Comparison of ENCODE assay signal across 8 mouse cellular contexts in the genomic region with DNA sequence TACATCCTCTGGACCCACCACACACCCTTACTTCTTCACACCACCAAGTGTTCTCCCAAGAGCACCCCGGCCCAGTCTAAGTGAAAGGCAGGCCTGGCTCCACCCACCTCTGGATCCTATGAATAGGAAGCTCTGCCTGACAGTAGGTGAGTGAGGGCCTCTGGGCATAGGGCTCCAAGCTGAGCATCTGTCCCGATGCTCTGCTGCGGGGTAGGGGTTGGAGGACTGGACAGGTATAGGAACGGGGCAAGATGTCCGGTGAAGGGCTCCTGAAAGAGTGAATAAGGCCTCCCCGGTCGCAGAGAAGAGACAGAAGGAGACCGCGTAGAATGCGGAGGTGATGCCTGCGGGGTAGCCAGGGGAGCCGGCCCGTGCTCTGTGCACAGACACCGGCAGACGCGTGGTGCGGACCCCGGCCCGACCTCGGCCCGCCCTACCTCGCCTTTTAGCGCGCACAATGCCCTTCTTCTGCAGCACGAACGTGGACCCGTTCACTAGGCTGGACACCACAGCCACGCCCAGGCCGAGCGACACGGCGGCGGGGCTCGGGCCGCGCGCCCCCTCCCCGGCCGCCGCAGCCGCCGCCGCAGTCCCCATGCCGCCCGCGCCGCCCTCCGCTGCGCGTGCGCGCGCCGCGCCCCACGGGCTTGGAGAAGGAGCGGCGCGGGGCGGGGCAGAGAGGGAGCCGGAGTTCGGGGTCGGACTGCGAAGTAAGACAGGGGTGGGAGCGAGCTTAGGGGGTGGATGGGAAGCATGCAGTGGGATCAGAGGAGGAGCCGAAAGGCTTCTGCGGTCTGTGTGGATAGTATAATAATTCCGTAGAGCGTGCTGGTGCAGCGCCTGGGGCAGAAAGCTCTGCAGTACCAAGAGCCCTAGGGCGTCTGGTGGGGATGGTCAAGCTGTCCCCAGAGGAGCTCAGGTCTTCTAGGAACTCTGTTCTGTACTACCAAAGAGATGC. TPM values are rescaled to one million over a fixed set of nuclear protein-coding genes. Genes with fewer than 3 reads are reported as not detected.
DNase-seq lines count a peak whose midpoint lies in the region; ATAC-seq and TF ChIP-seq lines count a peak whose summit lies in the region.

No protein-coding gene starts in this region.

- peak; percentile 68 for DNase-seq in G1E (ENCODE audit: low spot score)
- DNase-seq in cerebellum, adult 11 months, result peak; percentile 59
- DNase-seq in forebrain, embryonic 14.5 days (ENCODE audit: low spot score), result peak; percentile 84
- peak; percentile 67 to 69 for DNase-seq in heart, postnatal 10 days
- peak; percentile 80 to 87 for DNase-seq in kidney, postnatal 4 days
- peak; percentile 80 for DNase-seq in liver, postnatal 0 days

- ATAC-seq in G1E (ENCODE audit: extremely low read depth, insufficient number of reproducible peaks, low FRiP score, poor library complexity, severe bottlenecking), result peak; percentile 25; the same call in 1 of the 2 replicates
- peak; percentile 96 for ATAC-seq in forebrain, embryonic 14.5 days
- peak; percentile 72 for ATAC-seq in liver, postnatal 0 days
- ATAC-seq in neural tube, embryonic 14.5 days (ENCODE audit: low read depth), result peak; percentile 94

- TF ChIP-seq CTCF in G1E (IDR thresholded peaks at IDR 0.05; ENCODE audit: low read depth, low read length), result no peak
- TF ChIP-seq CTCF in liver, postnatal 0 days (IDR thresholded peaks at IDR 0.05; ENCODE audit: low read depth), result no peak
- no peak for TF ChIP-seq CTCF in testis, adult 2 months (IDR thresholded peaks at IDR 0.05; ENCODE audit: control insufficient read depth, insufficient read depth, insufficient replicate concordance, low read depth, low read length)

- H3K9me3 ChIP-seq in G1E (replicated peaks), result no peaks in the 10 kb centered on the region
- H3K9me3 ChIP-seq in forebrain, embryonic 14.5 days (replicated peaks; ENCODE audit: control insufficient read depth, low read length), result no peaks in the 10 kb centered on the region
- H3K9me3 ChIP-seq in liver, postnatal 0 days (ENCODE audit: low read length), result no peaks in the 10 kb centered on the region
- H3K9me3 ChIP-seq in neural tube, embryonic 14.5 days (ENCODE audit: control insufficient read depth, low read length), result no peaks in the 10 kb centered on the region

- peak overlapping the region; percentile 84 for H3K9ac ChIP-seq in forebrain, embryonic 14.5 days (ENCODE audit: low read length)
- H3K9ac ChIP-seq in liver, postnatal 0 days (replicated peaks), result peak overlapping the region; percentile 86
- H3K9ac ChIP-seq in neural tube, embryonic 14.5 days (replicated peaks; ENCODE audit: low read depth, low read length), result peak overlapping the region; percentile 82

- peaks cover 65% of the 10 kb centered on the region for H3K4me1 ChIP-seq in G1E (ENCODE audit: insufficient read depth, low read depth, low read length)
- H3K4me1 ChIP-seq in forebrain, embryonic 14.5 days (ENCODE audit: control insufficient read depth, insufficient read depth, low read length), result peaks cover 5% of the 10 kb centered on the region; the same call in 1 of the 2 replicates
- H3K4me1 ChIP-seq in liver, postnatal 0 days (ENCODE audit: insufficient read depth), result peaks cover 13% of the 10 kb centered on the region
- peaks cover 10% of the 10 kb centered on the region; the same call in 1 of the 2 replicates for H3K4me1 ChIP-seq in neural tube, embryonic 14.5 days (ENCODE audit: control insufficient read depth, insufficient read depth, low read length)
- peaks cover 6% of the 10 kb centered on the region for H3K4me1 ChIP-seq in testis, adult 2 months (ENCODE audit: control insufficient read depth, insufficient read depth, low read length)

- H3K27ac ChIP-seq in forebrain, embryonic 14.5 days (ENCODE audit: low read depth, low read length), result peak overlapping the region; percentile 66
- H3K27ac ChIP-seq in liver, postnatal 0 days (ENCODE audit: low read depth), result peak overlapping the region; percentile 80
- H3K27ac ChIP-seq in neural tube, embryonic 14.5 days (ENCODE audit: low read depth, low read length), result peak overlapping the region; percentile 85
- H3K27ac ChIP-seq in testis, adult 2 months (ENCODE audit: control insufficient read depth, insufficient read depth, low read depth, low read length), result no peak overlapping the region

- peak overlapping the region; percentile 98 for H3K4me3 ChIP-seq in G1E (ENCODE audit: low read depth, low read length)
- H3K4me3 ChIP-seq in forebrain, embryonic 14.5 days (ENCODE audit: low read depth, low read length), result peak overlapping the region; percentile 72
- H3K4me3 ChIP-seq in liver, postnatal 0 days (ENCODE audit: low read depth, low read length), result peak overlapping the region; percentile 87
- H3K4me3 ChIP-seq in neural tube, embryonic 14.5 days (ENCODE audit: low read depth, low read length), result peak overlapping the region; percentile 75
- H3K4me3 ChIP-seq in testis, adult 2 months (ENCODE audit: control insufficient read depth, low read depth, low read length), result peak overlapping the region; percentile 84

- WGBS in forebrain, embryonic 14.5 days, result under 1% methylated on average over 69 of the region's 71 CpGs
- under 1% methylated on average over 40 of the region's 71 CpGs for WGBS in liver, postnatal 0 days (ENCODE audit: insufficient replicate concordance)
- under 1% methylated on average over 64 of the region's 71 CpGs for WGBS in neural tube, embryonic 14.5 days

- TF ChIP-seq POLR2A in testis, adult 2 months (IDR thresholded peaks at IDR 0.05; ENCODE audit: control insufficient read depth, low read depth, low read length), result 0 out of 2 replicates have a peak, but pooled peaks have one; percentile 42

- TF ChIP-seq EP300 in liver, postnatal 0 days (IDR thresholded peaks at IDR 0.05; ENCODE audit: low read depth), result no peak

- peak overlapping the region; percentile 65 for H3K4me2 ChIP-seq in forebrain, embryonic 14.5 days (ENCODE audit: low read length)
- H3K4me2 ChIP-seq in liver, postnatal 0 days (ENCODE audit: low read depth, low read length), result peak overlapping the region; percentile 94
- peak overlapping the region; percentile 60 for H3K4me2 ChIP-seq in neural tube, embryonic 14.5 days (ENCODE audit: low read depth, low read length)

- peaks cover 4% of the 10 kb centered on the region for H3K36me3 ChIP-seq in G1E (replicated peaks)
- no peaks in the 10 kb centered on the region for H3K36me3 ChIP-seq in forebrain, embryonic 14.5 days (ENCODE audit: control insufficient read depth, insufficient read depth, low read length)
- H3K36me3 ChIP-seq in liver, postnatal 0 days (replicated peaks; ENCODE audit: insufficient read depth, low read length), result no peaks in the 10 kb centered on the region
- H3K36me3 ChIP-seq in neural tube, embryonic 14.5 days (ENCODE audit: control insufficient read depth, insufficient read depth, low read length), result no peaks in the 10 kb centered on the region
- H3K36me3 ChIP-seq in testis, adult 2 months (ENCODE audit: control insufficient read depth, insufficient read depth, low read length), result no peaks in the 10 kb centered on the region

- H3K27me3 ChIP-seq in G1E (ENCODE audit: insufficient read depth, low read length), result no peaks in the 10 kb centered on the region
- H3K27me3 ChIP-seq in forebrain, embryonic 14.5 days (replicated peaks; ENCODE audit: control insufficient read depth, insufficient read depth, low read length), result no peaks in the 10 kb centered on the region
- H3K27me3 ChIP-seq in liver, postnatal 0 days (ENCODE audit: insufficient read depth, low read length), result no peaks in the 10 kb centered on the region
- no peaks in the 10 kb centered on the region for H3K27me3 ChIP-seq in neural tube, embryonic 14.5 days (ENCODE audit: control insufficient read depth, insufficient read depth, low read length)
- no peaks in the 10 kb centered on the region for H3K27me3 ChIP-seq in testis, adult 2 months (ENCODE audit: control insufficient read depth, insufficient read depth, low read length)

- intact Hi-C loops in heart, postnatal 10 days (cut with DNase I), result no loop called here

RNA-seq across cellular contexts. Expression of gene Nipa1, which starts 0.5 kb away (rescaled TPM):
- total RNA-seq in G1E (2014; fragmentation: Nextera tagmentation) (6.4 and 10.2 TPM in 2 replicates), G1E (2017) (7.5 and 8.0 TPM in 2 replicates)
- 2.0 and 2.2 TPM in 2 replicates for polyA plus RNA-seq in G1E (2012)
- 14.4 and 17.5 TPM in 2 replicates for polyA plus RNA-seq in forebrain, embryonic 14.5 days (2014; fragmentation: Nextera tagmentation; extraction: Ambion mirVana)
- 1 to 10 TPM; 4.3 TPM for total RNA-seq in heart, postnatal 10 days (2021)
- polyA plus RNA-seq in liver, postnatal 0 days (2015; fragmentation: Nextera tagmentation; extraction: Ambion mirVana), result 3.8 and 4.5 TPM in 2 replicates
- 23.6 and 23.9 TPM in 2 replicates for polyA plus RNA-seq in neural tube, embryonic 14.5 days (2014; fragmentation: Nextera tagmentation; extraction: Ambion mirVana)
- polyA plus RNA-seq in testis, adult 2 months (2012; rRNA removed), result 0.75 and 0.93 TPM in 2 replicates

RNA-seq across cellular contexts. Expression of gene Herc2, which starts 30.7 kb away (rescaled TPM):
- 51.5 and 54.0 TPM in 2 replicates for total RNA-seq in G1E (2014; fragmentation: Nextera tagmentation)
- 37.3 and 39.1 TPM in 2 replicates for total RNA-seq in G1E (2017)
- polyA plus RNA-seq in G1E (2012), result 2.8 and 4.0 TPM in 2 replicates
- 27.4 and 43.6 TPM in 2 replicates for polyA plus RNA-seq in forebrain, embryonic 14.5 days (2014; fragmentation: Nextera tagmentation; extraction: Ambion mirVana)
- total RNA-seq in heart, postnatal 10 days (2021), result 10 to 100 TPM; 44.4 to 50.2 TPM
- polyA plus RNA-seq in liver, postnatal 0 days (2015; fragmentation: Nextera tagmentation; extraction: Ambion mirVana), result 7.1 and 8.8 TPM in 2 replicates
- 57.2 and 66.4 TPM in 2 replicates for polyA plus RNA-seq in neural tube, embryonic 14.5 days (2014; fragmentation: Nextera tagmentation; extraction: Ambion mirVana)
- polyA plus RNA-seq in testis, adult 2 months (2012; rRNA removed), result 25.6 and 29.9 TPM in 2 replicates

RNA-seq across cellular contexts. Expression of gene Nipa2, which starts 57.0 kb away (rescaled TPM):
- total RNA-seq in G1E (2014; fragmentation: Nextera tagmentation), result 57.3 and 59.1 TPM in 2 replicates
- total RNA-seq in G1E (2017), result 45.7 and 46.8 TPM in 2 replicates
- polyA plus RNA-seq in G1E (2012), result 8.4 and 8.9 TPM in 2 replicates
- polyA plus RNA-seq in forebrain, embryonic 14.5 days (2014; fragmentation: Nextera tagmentation; extraction: Ambion mirVana), result 48.0 and 50.8 TPM in 2 replicates
- 10 to 100 TPM; 42.7 to 48.2 TPM for total RNA-seq in heart, postnatal 10 days (2021)
- polyA plus RNA-seq in liver, postnatal 0 days (2015; fragmentation: Nextera tagmentation; extraction: Ambion mirVana), result 22.7 and 23.9 TPM in 2 replicates
- polyA plus RNA-seq in neural tube, embryonic 14.5 days (2014; fragmentation: Nextera tagmentation; extraction: Ambion mirVana), result 38.5 and 47.9 TPM in 2 replicates
- 4.5 and 5.5 TPM in 2 replicates for polyA plus RNA-seq in testis, adult 2 months (2012; rRNA removed)

Comparison
In these comparisons a context has a peak if more than half of its experiments do, and no peak if none do; other contexts are left out.
1. ATAC-seq: peak in every context shown above with its lines; median percentile 96 in forebrain, embryonic 14.5 days; 94 in neural tube, embryonic 14.5 days; 72 in liver, postnatal 0 days; 25 in G1E.